Mouse (Mus musculus) urinary bladder, postnatal 0 days (tissue): ENCODE results near the gene Adam26a. TPM values are rescaled to one million over a fixed set of nuclear protein-coding genes. Genes with fewer than 3 reads are reported as not detected.

Experiments
- polyA plus RNA-seq: library from polyadenylated mRNA; unstranded; fragments of >200 nt; fragmentation: Nextera tagmentation; extraction: Ambion mirVana; gene quantifications from 2 replicates; pipeline ENCODE4 v1.2.1, GENCODE M21; 2015

Gene Adam26a
- not detected in 2 replicates for polyA plus RNA-seq

DNA sequence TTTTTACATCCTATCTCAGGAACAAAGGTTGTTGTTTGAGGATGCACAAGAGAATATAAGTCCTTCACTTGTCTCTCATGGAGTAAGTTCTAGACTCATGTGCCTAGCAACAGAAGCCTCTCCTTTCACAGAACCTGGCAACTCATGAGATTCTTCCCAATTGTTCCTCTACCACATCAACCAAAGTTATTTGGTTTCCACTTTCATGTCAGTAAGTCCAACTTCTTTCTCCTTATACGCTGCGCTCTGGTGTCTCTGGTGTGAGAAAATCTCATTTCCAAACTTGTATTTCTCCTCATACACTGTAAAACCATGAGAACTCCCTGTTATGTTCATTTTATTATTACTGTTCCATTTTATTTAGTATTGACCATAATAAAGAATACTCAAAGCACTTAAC is at the start of gene Adam26a:
TSS of gene Adam26a (minus strand) at position 101 of the 400 bp plus-strand sequence.

DNA sequence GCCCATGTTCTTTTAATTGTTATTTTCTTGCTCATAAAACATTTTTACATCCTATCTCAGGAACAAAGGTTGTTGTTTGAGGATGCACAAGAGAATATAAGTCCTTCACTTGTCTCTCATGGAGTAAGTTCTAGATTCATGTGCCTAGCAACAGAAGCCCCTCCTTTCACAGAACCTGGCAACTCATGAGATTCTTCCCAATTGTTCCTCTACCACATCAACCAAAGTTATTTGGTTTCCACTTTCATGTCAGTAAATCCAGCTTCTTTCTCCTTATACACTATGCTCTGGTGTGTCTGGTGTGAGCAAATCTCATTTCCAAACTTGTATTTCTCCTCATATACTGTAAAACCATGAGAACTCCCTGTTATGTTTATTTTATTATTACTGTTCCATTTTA is 48.5 kb downstream of the Adam26a start, which contains the start of gene Adam26b:
TSS of gene Adam26b (minus strand) at position 101 of the 400 bp plus-strand sequence.

Other genes starting within 250 kb of the Adam26a start
- not detected in 2 replicates for gene Adam26b, start 48.6 kb downstream of the Adam26a start, polyA plus RNA-seq
- not detected in 2 replicates for gene Gm5346, start 50.6 kb upstream of the Adam26a start, polyA plus RNA-seq
- not detected in 2 replicates for gene Adam34, start 133.3 kb upstream of the Adam26a start, polyA plus RNA-seq